Mouse (Mus musculus): ENCODE measurements around the gene Chst5. TPM values are rescaled to one million over a fixed set of nuclear protein-coding genes. Genes with fewer than 3 reads are reported as not detected.

Gene Chst5
- polyA plus RNA-seq, 1 experiment = not detected

DNA sequence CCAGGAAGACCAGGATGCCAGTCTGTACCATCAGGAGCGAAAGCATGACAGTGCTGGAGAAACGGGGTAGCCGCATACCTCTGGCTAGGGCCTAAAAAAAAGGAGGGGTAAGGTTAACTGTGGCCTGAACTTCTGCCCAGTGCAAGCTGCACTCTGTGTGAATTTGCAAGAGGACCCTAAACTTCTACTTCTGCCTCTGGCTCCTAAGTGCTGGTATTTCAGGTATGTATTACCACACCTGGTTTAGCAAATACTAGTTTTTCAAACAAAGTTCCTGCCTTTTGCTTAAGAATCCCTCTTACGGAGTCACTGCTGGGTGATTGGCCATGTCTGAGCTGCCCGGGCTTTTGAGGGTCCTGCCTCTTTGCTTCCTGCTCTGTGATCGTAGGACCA is 19.3 kb downstream of the Chst5 start:
- 73% methylated on average over 6 of the region's 6 CpGs for WGBS
- Histone ChIP-seq H3K36me3 (ENCODE audit: control insufficient read depth, insufficient read depth, low read length) (no peaks in the 10 kb centered on the region), H3K27me3 (ENCODE audit: control insufficient read depth, insufficient read depth, low read length) (peaks cover 1% of the 10 kb centered on the region; the same call in 1 of the 2 replicates)

DNA sequence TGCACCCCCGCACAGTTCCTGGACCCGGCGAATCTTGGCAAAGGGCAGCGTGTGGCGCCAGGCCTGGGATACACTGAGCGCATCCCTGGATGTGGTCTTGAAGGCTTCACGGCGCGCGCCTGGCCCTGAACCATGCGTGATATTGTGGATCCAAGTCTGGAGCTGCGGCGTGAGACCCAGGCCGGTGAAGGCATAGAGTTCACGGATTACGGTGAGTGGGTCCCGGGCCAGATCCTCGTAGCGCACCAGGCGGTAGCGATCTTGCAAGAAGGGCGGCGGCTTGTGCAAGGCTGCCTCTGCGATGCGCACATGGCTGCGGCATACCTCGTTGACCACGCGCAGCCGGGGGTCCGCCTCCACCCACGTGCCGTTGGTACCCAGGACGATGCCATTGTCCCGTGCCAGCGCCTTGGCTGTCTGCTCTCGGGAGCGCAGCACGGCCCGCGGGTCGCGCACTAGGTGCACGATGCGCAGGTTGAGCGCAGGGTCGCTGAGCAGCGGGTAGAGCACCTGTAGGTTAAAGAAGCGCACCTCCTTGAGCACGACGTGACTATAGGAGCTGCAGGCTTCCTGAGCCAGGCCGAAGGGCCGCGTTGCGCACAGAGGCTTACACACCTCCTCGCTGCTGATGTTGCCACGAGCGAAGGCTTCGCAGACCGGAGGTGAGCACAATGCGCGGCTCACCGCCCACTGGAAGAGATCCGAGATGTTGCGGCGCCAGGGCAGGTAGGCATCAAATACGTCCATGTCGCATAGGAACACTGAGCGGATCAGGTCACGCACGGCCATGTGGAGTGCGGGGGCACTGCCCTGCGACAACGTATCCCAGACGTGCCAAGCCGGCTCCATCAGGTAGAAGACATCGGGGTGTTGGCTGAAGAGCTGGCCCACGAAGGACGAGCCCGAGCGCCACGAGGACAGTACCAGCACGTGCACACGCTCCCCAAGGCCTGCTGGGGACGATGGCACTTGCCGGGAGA is 20.0 kb downstream of the Chst5 start:
- H3K36me3 ChIP-seq (ENCODE audit: control insufficient read depth, insufficient read depth, low read length) = no peaks in the 10 kb centered on the region
- DNase-seq (ENCODE audit: low read depth in 1 of 2, low spot score in 2 of 2) = no peak
- no peaks in the 10 kb centered on the region for H3K4me1 ChIP-seq (ENCODE audit: control insufficient read depth, insufficient read depth, insufficient read length)
- no peak overlapping the region for H3K27ac ChIP-seq (ENCODE audit: insufficient read depth, low read length)
- peaks cover 1% of the 10 kb centered on the region; the same call in 1 of the 2 replicates for H3K27me3 ChIP-seq (ENCODE audit: control insufficient read depth, insufficient read depth, low read length)
- WGBS = 22% methylated on average over 86 of the region's 86 CpGs
- no peak for TF ChIP-seq CTCF (IDR thresholded peaks at IDR 0.05; ENCODE audit: extremely low read depth, insufficient read depth, insufficient read length, insufficient replicate concordance)
- TF ChIP-seq POLR2A (IDR thresholded peaks at IDR 0.05; ENCODE audit: low read depth, low read length) = no peak
- no peak overlapping the region for H3K4me3 ChIP-seq (ENCODE audit: extremely low read depth, insufficient read depth, insufficient read length)

More for the DNA sequence above, 19.3 kb downstream of the Chst5 start:
- TF ChIP-seq POLR2A (IDR thresholded peaks at IDR 0.05; ENCODE audit: low read depth, low read length) = no peak
- no peak for DNase-seq (ENCODE audit: low read depth in 1 of 2, low spot score in 2 of 2)
- Histone ChIP-seq H3K4me3 (ENCODE audit: extremely low read depth, insufficient read depth, insufficient read length) (no peak overlapping the region), H3K4me1 (ENCODE audit: control insufficient read depth, insufficient read depth, insufficient read length) (no peaks in the 10 kb centered on the region), H3K27ac (ENCODE audit: insufficient read depth, low read length) (no peak overlapping the region)

DNA sequence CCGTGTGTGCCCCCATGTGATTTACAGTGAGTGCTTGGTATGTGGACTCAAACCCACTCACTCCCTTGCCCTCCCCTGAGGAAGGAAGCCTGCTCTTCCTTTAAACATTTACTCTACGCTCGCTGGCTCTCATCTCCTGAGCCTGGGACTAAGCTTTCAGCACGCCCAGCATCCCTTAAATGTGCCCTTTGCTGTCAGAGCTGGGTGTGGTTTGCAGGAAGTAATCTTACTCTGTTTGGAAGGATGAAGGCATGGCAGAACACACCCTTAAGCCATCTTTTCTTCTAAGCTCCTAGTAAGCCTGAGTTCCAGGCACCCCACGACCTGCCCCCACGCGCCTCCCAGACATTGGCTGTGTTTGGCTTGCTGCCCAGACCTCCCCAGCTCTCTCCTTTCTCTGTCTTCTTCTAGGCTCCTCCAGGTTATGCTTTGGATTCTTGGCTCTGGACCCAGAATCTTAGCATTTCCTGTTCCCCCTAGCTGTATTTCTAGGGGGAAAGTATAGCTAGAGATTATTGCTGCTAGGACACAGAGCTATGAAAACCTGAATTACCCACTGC is 22.1 kb downstream of the Chst5 start:
- Histone ChIP-seq H3K27me3 (ENCODE audit: control insufficient read depth, insufficient read depth, low read length) (peaks cover 1% of the 10 kb centered on the region; the same call in 1 of the 2 replicates), H3K36me3 (ENCODE audit: control insufficient read depth, insufficient read depth, low read length) (no peaks in the 10 kb centered on the region), H3K4me3 (ENCODE audit: extremely low read depth, insufficient read depth, insufficient read length) (no peak overlapping the region), H3K4me1 (ENCODE audit: control insufficient read depth, insufficient read depth, insufficient read length) (no peaks in the 10 kb centered on the region), H3K27ac (ENCODE audit: insufficient read depth, low read length) (no peak overlapping the region)
- no peak for TF ChIP-seq CTCF (IDR thresholded peaks at IDR 0.05; ENCODE audit: extremely low read depth, insufficient read depth, insufficient read length, insufficient replicate concordance)
- no peak for TF ChIP-seq POLR2A (IDR thresholded peaks at IDR 0.05; ENCODE audit: low read depth, low read length)
- DNase-seq (ENCODE audit: low read depth in 1 of 2, low spot score in 2 of 2) = no peak
- 38% methylated on average over 7 of the region's 7 CpGs for WGBS

DNA sequence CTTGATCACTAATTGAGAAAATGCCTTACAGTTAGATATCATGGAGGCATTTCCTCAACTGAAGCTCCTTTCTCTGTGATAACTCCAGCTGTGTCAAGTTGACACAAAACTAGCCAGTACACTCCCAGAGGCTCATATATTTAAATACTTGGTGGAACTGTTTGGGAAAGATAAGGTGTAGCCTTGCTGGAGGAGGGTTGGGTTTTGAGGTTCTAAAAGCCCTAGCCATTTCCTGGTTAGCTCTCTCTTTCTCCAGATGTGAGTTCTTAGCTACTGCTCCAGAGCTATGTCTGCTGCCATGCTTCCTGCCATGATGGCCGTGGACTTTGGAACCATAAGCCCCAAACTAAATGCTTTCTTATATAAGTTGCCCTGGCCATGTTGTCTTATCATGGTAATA is 22.8 kb downstream of the Chst5 start:
- peaks cover 1% of the 10 kb centered on the region; the same call in 1 of the 2 replicates for H3K27me3 ChIP-seq (ENCODE audit: control insufficient read depth, insufficient read depth, low read length)
- no peak for TF ChIP-seq CTCF (IDR thresholded peaks at IDR 0.05; ENCODE audit: extremely low read depth, insufficient read depth, insufficient read length, insufficient replicate concordance)
- no peak for TF ChIP-seq POLR2A (IDR thresholded peaks at IDR 0.05; ENCODE audit: low read depth, low read length)
- no peaks in the 10 kb centered on the region for H3K36me3 ChIP-seq (ENCODE audit: control insufficient read depth, insufficient read depth, low read length)
- 65% methylated on average over 1 of the region's 1 CpGs for WGBS
- DNase-seq (ENCODE audit: low read depth in 1 of 2, low spot score in 2 of 2) = no peak
- H3K4me3 ChIP-seq (ENCODE audit: extremely low read depth, insufficient read depth, insufficient read length) = no peak overlapping the region
- no peak overlapping the region for H3K27ac ChIP-seq (ENCODE audit: insufficient read depth, low read length)
- no peaks in the 10 kb centered on the region for H3K4me1 ChIP-seq (ENCODE audit: control insufficient read depth, insufficient read depth, insufficient read length)

DNA sequence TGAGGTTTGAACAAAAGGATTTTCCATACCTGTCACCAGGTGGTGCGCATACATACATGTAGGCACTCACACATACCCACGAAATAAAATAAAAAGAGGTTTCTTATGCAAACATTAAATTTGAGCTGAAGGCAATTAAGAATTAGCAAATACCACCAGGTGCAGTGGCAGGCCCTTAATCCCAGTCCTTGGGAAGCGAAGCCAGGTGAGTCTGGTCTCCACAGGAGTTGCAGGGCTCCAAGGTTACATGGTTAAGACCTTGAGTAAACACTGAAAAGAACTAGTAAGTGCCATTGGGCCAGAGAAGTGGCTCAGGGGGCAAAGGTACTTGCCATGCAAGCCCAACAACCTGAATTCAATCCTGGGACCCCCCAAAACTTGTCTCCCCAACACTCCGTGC is 26.6 kb downstream of the Chst5 start:
- H3K4me1 ChIP-seq (ENCODE audit: control insufficient read depth, insufficient read depth, insufficient read length) = no peaks in the 10 kb centered on the region
- TF ChIP-seq CTCF (IDR thresholded peaks at IDR 0.05; ENCODE audit: extremely low read depth, insufficient read depth, insufficient read length, insufficient replicate concordance) = no peak
- no peak for TF ChIP-seq POLR2A (IDR thresholded peaks at IDR 0.05; ENCODE audit: low read depth, low read length)
- no peak overlapping the region for H3K4me3 ChIP-seq (ENCODE audit: extremely low read depth, insufficient read depth, insufficient read length)
- no peak overlapping the region for H3K27ac ChIP-seq (ENCODE audit: insufficient read depth, low read length)
- 89% methylated on average over 4 of the region's 4 CpGs for WGBS
- peaks cover 1% of the 10 kb centered on the region; the same call in 1 of the 2 replicates for H3K27me3 ChIP-seq (ENCODE audit: control insufficient read depth, insufficient read depth, low read length)
- DNase-seq (ENCODE audit: low read depth in 1 of 2, low spot score in 2 of 2) = no peak
- H3K36me3 ChIP-seq (ENCODE audit: control insufficient read depth, insufficient read depth, low read length) = no peaks in the 10 kb centered on the region

DNA sequence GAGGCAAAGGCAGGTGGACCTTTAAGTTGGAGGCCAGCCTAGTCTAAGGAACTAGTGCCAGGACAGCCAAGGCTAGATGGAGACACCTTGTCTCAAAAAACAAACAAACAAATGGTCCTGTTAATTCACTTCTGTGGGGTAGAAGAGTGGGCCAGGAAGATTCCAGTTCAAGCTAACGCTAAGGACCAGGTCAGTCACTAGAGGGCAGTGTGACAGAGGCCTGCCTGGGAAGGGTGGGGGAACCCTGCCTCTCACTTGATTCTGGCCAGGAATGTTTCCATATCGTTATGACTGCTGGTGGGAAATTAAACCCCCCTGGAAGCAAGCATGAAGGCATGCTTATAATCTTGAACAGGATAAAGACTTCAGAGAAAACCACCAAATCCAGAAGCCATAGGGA is 28.7 kb downstream of the Chst5 start:
- Histone ChIP-seq H3K27ac (ENCODE audit: insufficient read depth, low read length) (no peak overlapping the region), H3K4me1 (ENCODE audit: control insufficient read depth, insufficient read depth, insufficient read length) (no peaks in the 10 kb centered on the region), H3K36me3 (ENCODE audit: control insufficient read depth, insufficient read depth, low read length) (no peaks in the 10 kb centered on the region), H3K27me3 (ENCODE audit: control insufficient read depth, insufficient read depth, low read length) (no peaks in the 10 kb centered on the region), H3K4me3 (ENCODE audit: extremely low read depth, insufficient read depth, insufficient read length) (no peak overlapping the region)
- 6% methylated on average over 2 of the region's 2 CpGs for WGBS
- no peak for TF ChIP-seq POLR2A (IDR thresholded peaks at IDR 0.05; ENCODE audit: low read depth, low read length)
- peak; percentile 72; the same call in 1 of the 2 replicates for TF ChIP-seq CTCF (IDR thresholded peaks at IDR 0.05; ENCODE audit: extremely low read depth, insufficient read depth, insufficient read length, insufficient replicate concordance)
- DNase-seq (ENCODE audit: low read depth in 1 of 2, low spot score in 2 of 2) = peak in 1 of 2 experiments; percentile 52
